Comparison of ENCODE assay signal across 24 mouse cellular contexts in genomic region chr6:126597741-126598140, GRCm38 (mm10). TPM values are rescaled to one million over a fixed set of nuclear protein-coding genes. Genes with fewer than 3 reads are reported as not detected.
"Had no signal": no experiment of that assay in that cellular context is flagged by ENCODE, and none has a peak within 500 bp of the region (broad histone marks: within the 10 kb centered on the region; RNA-seq: fewer than 3 reads in every experiment).

No protein-coding gene starts in this region.

- H3K4me3 ChIP-seq: gastrocnemius, adult 2 months; heart, adult 2 months; heart, embryonic 13.5 days; heart, embryonic 15.5 days; hindbrain, embryonic 10.5 days; hindbrain, embryonic 12.5 days; intestine, embryonic 15.5 days; left cerebral cortex, adult 2 months; limb, embryonic 10.5 days; limb, embryonic 12.5 days; liver, embryonic 13.5 days had no signal

- H3K27me3 ChIP-seq: heart, embryonic 15.5 days; hindbrain, embryonic 12.5 days; intestine, embryonic 15.5 days; limb, embryonic 12.5 days; liver, embryonic 13.5 days had no signal

- H3K4me1 ChIP-seq: heart, embryonic 15.5 days; hindbrain, embryonic 12.5 days; intestine, embryonic 15.5 days; limb, embryonic 10.5 days; limb, embryonic 12.5 days; liver, embryonic 13.5 days had no signal

- H3K36me3 ChIP-seq: heart, embryonic 13.5 days; heart, embryonic 15.5 days; hindbrain, embryonic 10.5 days; hindbrain, embryonic 12.5 days; intestine, embryonic 15.5 days; limb, embryonic 10.5 days; limb, embryonic 12.5 days; liver, embryonic 13.5 days had no signal

- DNase-seq: gastrocnemius, adult 2 months; gastrocnemius, postnatal 10 days; gastrocnemius, postnatal 25 days; heart, adult 2 months; heart, postnatal 4 days; kidney, adult 18-20 months; kidney, adult 8-10 months; kidney, postnatal 10 days; kidney, postnatal 25 days; kidney, postnatal 4 days; layer of hippocampus, adult 9-11 months; liver; liver, embryonic 13.5 days had no signal

- H3K27ac ChIP-seq: gastrocnemius, adult 2 months; heart, adult 2 months; heart, embryonic 13.5 days; heart, embryonic 15.5 days; hindbrain, embryonic 10.5 days; hindbrain, embryonic 12.5 days; hindbrain, embryonic 14.5 days; intestine, embryonic 15.5 days; left cerebral cortex, adult 2 months; limb, embryonic 10.5 days; limb, embryonic 12.5 days; liver, embryonic 13.5 days had no signal

RNA-seq across cellular contexts. Expression of gene Kcna1, which starts 48.4 kb away (rescaled TPM):
- total RNA-seq: granulocyte monocyte progenitor cell, adult 5-6 weeks had no signal
- polyA plus RNA-seq: inflammation-experienced regulatory T-cells, adult 6 months had no signal
